Mouse (Mus musculus): ENCODE measurements around the gene Cntnap5a.

- no peak for TF ChIP-seq HCFC1 (IDR thresholded peaks at IDR 0.05; ENCODE audit: low read depth, low read length)
- TF ChIP-seq GATA1 (IDR thresholded peaks at IDR 0.05; ENCODE audit: low read depth, low read length): no peak
- TF ChIP-seq CTCF (IDR thresholded peaks at IDR 0.05 in 2 of 3, conservative IDR thresholded peaks at IDR 0.05 in 1 of 3; ENCODE audit: control insufficient read depth in 1 of 3, insufficient read depth in 1 of 3, low read depth in 2 of 3, low read length in 3 of 3, poor library complexity in 1 of 3, severe bottlenecking in 1 of 3): no peak
- TF ChIP-seq POLR2A (IDR thresholded peaks at IDR 0.05; ENCODE audit: control insufficient read depth in 1 of 2, insufficient read depth in 1 of 2, low read depth in 1 of 2, low read length in 2 of 2, poor library complexity in 1 of 2): no peak
- no peak for TF ChIP-seq MAX (IDR thresholded peaks at IDR 0.05; ENCODE audit: low read length)
Observed at GRCm38 (mm10) chr1:115699798-115700197, 15.2 kb downstream of the Cntnap5a start.

All from MEL (cell line).